Mouse (Mus musculus) erythroblast, embryonic 14.5 days (primary cell): ENCODE measurements around the gene Emc3.

Source experiments
- GATA1 ChIP-seq: IDR thresholded peaks from 2 replicates; pipeline ENCODE4 v1.6.1; 2012; ENCODE audit warnings: low read length, inconsistent platforms, mixed read lengths
- TAL1 ChIP-seq: IDR thresholded peaks from 3 replicates; pipeline ENCODE4 v1.6.1; 2012; ENCODE audit warnings: low read length, inconsistent platforms, mixed read lengths

DNA sequence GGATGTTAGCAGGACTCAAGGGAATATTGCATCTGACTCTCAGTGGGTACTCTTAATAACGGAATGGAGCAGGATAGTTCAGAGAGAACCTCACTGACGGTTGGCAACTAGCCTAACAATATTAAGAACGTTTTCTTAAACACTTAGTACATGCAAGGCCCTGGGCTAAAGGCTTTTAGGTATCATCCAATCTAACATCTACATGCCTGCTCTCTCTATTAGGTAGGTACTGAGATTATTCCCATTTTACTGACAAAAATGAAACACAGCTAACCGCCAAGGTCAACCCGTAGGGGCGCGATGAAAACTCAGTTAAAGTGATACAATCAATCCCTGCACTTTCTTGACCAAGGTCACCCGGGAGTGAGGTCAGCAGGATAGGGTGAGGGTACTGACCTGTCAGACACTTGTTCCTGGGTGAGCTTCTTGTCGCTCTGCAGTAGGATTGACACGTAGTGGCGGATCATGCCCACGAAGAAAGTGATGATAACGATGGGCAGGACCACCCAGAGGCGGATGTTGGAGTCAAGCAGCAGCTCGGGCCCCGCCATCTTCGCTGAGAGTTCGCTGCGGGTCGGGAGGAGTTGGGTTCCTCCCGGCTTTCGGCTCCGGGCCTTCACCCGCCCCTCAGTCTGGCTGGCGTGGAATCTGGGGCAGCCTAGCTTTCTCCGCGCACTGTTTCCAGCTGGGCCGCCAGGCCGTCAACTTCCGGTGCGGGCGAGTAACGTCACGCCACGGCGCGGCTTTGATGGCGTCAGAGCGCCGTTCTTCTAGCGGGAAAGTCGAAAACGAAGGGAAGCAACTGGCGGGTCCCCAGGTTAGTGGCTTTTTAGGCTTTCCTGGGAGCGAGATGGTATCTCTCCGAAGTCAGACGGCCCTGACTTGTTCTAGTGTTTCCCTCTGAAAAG lies at the start of gene Emc3, which contains the start of gene Fancd2:
- TF ChIP-seq TAL1 (no peak), GATA1 (no peak; the same call in 1 of the 2 replicates)
